Mouse (Mus musculus): ENCODE measurements around the gene Vav3.

- TF ChIP-seq CTCF (IDR thresholded peaks at IDR 0.05; ENCODE audit: low read depth) (no peak), EP300 (IDR thresholded peaks at IDR 0.05; ENCODE audit: low read depth) (no peak)
Measured at GRCm38 (mm10) chr3:109714476-109714875, 374.0 kb downstream of the Vav3 start.
